Mouse (Mus musculus) retina, postnatal 1 day (tissue): ENCODE results near the gene Ercc4.
A peak's percentile ranks its signal among the peaks of the same experiment; 100 is the strongest.
"Not testable (repeated sequence)": the region's sequence is repeated elsewhere in the genome, so short reads cannot be mapped to it uniquely, and the experiment has no call there.

Experiments used
- DNase-seq: peaks from one replicate; pipeline ENCODE4 v3.0.0-alpha.2; 2012

Ercc4 gene

GRCm38 (mm10) chr16:13109156-13109989 lies at the start of gene Ercc4:
Gene Ercc4 (plus strand): TSS chr16:13109684.
- DNase-seq, result peak; percentile 97

GRCm38 (mm10) chr16:13061113-13061512 lies 48.4 kb upstream of the Ercc4 start:
- peak; percentile 12 for DNase-seq

DNA sequence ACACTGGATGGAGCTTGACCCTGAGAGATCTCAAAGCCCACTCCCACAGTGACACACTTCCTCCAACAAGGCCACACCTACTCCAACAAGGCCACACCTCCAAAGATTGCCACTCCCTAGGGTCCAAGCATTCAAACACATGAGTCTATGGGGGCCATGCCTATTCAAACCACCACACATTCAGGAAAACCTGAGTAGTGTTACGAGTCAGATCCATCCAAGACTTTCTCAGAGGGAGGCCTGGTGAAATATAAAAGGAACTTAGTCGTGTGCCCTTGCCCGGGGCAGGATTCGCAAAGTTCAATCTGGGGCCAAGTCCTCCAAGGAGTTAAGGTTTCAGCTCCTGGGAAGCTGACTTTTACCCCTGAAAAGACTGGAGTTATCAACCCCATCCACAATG lies 35.3 kb upstream of the Ercc4 start:
- no peak for DNase-seq

DNA sequence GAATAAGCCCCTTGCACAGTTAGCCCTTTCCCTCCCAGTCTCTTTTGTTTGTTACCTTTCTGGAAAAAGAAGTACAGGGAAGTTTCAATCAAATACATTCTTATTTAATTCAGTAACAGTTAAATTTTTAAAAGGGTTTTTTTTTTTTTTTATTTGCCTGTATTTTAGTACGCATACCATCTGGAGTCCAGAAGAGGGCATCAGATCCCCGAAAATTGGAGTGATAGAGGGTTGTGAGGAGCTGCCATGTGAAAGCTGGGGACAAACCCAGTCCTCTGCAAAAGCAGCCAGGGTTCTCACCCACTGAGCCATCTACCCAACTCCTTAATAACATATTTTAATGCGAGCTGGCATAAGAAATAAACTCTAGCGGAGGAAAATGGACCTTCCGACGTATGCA lies 29.3 kb upstream of the Ercc4 start:
- no peak for DNase-seq

GRCm38 (mm10) chr16:13083155-13083798 lies 26.2 kb upstream of the Ercc4 start:
- no peak for DNase-seq

DNA sequence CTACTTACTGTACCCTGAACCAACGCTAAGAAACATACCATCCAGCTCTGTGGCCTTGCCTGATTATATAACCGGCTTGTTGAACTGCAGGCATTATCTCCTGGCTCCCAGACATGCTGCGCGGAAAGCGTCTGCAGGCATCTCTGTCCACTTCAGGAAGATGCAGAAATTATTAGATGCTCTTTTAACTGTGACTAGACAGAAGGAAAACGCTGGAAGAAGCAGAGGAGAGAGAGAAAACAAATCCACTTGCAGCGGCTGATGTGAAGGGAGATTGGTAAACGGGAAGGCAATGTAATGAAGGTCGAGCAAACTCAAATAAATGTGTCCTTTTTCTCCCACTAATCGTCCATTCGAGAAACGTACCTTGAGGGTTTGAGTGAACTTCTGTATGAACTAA lies 1.1 kb upstream of the Ercc4 start:
- DNase-seq, result peak; percentile 1

DNA sequence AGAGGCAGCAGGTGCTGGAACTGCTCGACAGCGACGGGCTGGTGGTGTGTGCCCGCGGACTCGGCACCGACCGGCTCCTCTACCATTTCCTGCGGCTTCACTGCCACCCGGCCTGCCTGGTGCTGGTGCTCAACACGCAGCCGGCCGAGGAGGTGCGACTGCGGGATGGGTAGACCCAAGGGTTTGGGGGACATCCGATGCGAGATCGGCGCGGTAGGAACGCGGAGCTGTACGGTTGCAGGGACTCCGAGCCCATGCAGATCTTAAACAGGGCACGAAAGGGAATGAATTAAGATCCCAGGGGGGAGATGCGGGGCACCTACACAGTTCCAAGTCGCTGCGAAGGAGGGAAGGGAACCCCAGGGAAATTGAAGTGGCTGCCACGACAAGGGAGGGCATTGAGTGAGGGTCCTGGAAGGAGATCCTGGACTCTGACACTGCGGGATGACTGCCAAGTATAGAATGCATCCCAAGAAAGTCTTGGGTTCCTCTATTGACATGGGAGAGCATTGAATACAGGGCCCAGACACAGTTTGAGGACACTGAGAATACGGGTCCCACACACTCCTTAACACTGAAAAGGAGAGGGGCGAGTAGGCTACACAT lies 609 bp downstream of the Ercc4 start:
- DNase-seq, result no peak

- DNase-seq, result no peak
Observed at GRCm38 (mm10) chr16:13114821-13115220, 5.3 kb downstream of the Ercc4 start.

- not testable (repeated sequence) for DNase-seq
Observed at GRCm38 (mm10) chr16:13115466-13115865, 6.0 kb downstream of the Ercc4 start.

DNA sequence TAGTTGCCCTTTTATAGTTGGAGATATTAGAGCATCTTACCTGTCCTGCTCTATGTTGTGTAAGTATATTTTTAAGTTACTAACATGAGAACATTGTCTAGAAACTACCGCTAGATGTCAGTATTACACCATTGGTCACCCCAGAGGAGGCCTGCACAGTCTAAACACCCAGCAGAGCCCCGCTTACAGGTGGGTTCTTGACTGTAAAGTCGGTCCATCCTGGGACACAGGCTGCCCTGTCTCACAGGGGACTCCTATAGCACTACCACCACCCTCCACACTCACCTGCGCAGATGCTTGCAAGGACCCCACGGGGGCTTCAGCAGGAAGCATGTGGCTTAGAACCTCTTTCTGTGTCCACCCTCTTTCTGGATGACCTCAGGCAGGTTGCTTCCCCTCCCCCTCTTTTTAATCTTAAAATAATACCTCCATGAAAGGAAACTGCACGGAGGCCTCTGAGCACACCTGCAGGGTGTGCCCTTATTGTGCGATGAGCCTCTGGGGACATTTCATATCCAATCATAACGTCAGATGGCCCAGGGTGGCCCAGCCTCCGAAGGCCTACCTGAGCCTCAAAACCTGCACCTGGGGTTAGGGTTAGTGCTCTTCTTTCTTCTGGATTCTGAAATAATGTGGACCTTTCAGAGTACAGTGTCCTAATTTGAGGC lies 7.9 kb downstream of the Ercc4 start:
- peak; percentile 82 for DNase-seq

- DNase-seq, result no peak
Observed at GRCm38 (mm10) chr16:13117967-13118430, 8.5 kb downstream of the Ercc4 start.

GRCm38 (mm10) chr16:13118754-13119294 lies 9.3 kb downstream of the Ercc4 start:
- no peak for DNase-seq

GRCm38 (mm10) chr16:13119641-13120350 lies 10.3 kb downstream of the Ercc4 start:
- no peak for DNase-seq

GRCm38 (mm10) chr16:13125357-13125756 lies 15.9 kb downstream of the Ercc4 start:
- DNase-seq, result no peak

DNA sequence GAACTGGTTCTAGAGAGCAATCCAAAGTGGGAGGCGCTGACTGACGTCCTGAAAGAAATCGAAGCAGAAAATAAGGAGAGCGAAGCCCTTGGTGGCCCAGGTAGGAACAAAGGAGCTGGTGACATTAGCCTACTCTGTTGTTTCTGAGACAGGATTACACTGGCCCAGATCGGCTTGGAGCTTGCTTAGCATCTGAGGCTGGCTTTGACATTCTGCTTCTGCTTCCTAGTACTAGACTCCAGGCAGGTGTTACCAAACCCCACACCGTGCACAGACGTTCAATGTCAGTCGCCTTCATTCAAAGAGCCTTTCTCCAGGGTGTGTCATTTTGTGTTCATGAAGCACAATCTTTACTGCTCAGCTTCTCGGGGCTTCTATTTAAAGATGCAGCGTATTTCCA lies 18.1 kb downstream of the Ercc4 start:
- no peak for DNase-seq

GRCm38 (mm10) chr16:13130412-13130811 lies 20.9 kb downstream of the Ercc4 start:
- peak; percentile 54 for DNase-seq

- no peak for DNase-seq
Observed at GRCm38 (mm10) chr16:13141220-13141619, 31.7 kb downstream of the Ercc4 start.

DNA sequence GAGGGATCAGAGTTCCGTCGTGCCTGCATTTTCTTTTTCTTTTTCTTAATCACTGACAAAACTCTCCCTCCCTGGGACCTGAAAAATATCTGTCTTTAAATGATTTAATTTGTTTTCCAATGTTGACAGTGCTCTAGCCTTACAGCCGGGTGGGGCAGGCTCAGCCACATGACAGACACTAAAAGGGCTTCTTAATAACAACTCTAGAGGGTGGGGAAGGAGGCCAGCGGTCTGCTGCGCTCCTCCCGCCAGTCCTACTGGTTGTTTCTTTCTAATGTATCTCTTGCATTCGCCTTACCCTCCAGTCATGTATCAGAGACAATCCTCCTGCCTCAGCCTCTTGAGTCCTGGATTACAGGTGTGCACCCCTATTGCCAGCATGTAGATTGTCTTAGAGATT lies 34.4 kb downstream of the Ercc4 start:
- no peak for DNase-seq

DNA sequence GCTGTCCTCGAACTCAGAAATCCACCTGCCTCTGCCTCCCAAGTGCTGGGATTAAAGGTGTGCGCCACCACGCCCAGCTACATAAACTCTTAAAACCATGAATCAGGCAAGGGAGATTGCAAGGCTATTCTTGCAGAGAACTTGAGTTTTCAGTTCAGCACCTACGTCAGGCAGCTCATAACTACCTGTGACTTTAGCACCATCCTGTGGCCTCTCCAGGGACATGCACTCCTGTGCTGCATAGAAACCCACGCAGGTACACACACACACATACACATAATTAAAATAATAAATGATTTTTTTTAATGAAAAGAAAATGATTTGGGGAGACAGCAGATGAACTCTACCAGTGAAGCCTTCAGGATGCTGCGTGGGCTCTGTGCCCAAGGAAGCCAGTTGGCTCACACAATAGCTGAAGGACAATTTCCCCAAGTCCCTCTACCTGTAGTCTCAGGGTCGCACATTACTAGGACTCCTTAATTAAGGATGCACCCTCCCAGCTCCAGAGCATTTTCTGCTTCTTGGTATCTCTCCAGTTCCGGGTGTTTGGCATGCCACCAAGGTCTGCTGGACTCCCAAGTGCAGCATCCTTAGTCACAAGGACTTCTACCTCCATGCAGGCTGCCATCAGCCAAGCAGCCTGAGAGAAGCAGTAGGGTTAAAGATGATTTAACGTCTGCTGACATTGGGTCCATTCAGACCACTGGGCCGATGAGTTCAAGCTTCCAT lies 35.4 kb downstream of the Ercc4 start:
- DNase-seq, result no peak

GRCm38 (mm10) chr16:13146231-13146630 lies 36.7 kb downstream of the Ercc4 start:
- no peak for DNase-seq

DNA sequence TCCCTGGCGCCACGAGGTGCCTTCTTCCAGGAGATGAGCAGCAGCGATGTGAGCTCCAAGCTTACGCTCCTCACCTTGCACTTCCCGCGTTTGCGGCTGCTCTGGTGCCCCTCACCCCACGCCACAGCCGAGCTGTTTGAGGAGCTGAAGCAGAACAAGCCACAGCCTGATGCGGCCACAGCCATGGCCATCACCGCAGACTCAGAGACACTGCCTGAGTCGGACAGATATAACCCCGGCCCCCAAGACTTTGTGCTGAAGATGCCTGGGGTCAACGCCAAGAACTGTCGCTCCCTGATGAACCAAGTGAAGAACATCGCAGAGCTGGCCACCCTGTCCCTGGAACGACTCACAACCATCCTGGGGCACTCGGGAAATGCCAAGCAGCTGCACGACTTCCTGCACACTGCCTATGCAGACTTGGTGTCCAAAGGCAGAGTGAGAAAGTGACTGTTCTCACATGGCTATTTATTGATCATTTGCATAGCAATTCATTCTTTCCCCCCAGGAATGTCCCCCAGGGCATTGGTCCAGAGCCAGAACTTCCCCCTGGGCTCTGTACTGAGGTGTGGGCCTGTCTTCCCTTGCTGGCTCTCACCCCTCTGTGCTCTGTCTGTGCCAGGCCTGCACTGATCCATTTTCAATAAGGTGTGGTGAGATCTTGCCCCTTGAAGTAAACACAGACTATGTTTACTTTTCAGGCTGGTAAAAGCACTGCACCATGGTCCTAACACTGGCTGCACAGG lies 38.5 kb downstream of the Ercc4 start:
- DNase-seq, result no peak
